Mouse (Mus musculus) MEL-GATA-1-ER (cell line): ENCODE measurements around the gene Chmp2b.

Source experiments
- DNase-seq: peaks from one replicate; pipeline ENCODE4 v3.0.0-alpha.2; 2012; ENCODE audit warnings: low read depth; ENCODE audit errors: extremely low read depth

Gene Chmp2b

DNA sequence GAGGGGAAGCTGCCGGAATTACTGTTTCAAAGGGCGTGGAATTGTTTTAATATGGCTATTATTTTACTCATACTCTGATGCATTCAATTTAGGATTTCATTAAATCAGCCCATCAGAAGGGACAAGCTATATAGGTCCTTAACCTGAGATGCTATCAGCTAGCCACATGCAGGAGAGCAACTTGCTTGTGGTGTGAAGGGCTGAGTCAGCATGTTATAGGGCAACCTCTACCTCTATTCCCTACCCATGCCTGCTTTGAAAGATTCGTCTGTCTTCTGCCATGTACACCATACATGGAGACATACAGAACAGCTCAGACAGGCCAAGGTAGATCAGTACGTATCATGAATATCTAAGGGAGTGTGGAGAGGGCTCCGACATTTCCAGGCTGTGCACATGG, 35.8 kb downstream of the Chmp2b start:
- no peak for DNase-seq

DNA sequence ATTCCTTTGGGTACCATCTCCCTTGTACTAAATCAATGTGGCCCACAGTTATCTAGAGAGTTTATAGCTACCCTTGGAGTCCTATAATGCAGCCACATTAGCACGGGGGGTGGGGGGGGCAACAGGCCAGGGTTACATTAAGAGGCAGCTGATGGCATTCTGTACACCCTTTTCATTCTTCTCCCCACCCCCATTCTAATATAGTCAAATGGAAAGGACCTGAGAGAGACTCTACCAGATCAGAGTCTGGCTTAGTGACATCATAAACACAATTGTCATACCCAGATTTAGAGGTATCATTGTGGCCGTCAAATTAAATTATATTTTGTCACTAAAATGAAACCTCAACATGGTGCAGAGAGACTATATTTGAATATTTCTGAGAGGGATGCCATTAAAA, 36.5 kb downstream of the Chmp2b start:
- DNase-seq, result no peak

DNA sequence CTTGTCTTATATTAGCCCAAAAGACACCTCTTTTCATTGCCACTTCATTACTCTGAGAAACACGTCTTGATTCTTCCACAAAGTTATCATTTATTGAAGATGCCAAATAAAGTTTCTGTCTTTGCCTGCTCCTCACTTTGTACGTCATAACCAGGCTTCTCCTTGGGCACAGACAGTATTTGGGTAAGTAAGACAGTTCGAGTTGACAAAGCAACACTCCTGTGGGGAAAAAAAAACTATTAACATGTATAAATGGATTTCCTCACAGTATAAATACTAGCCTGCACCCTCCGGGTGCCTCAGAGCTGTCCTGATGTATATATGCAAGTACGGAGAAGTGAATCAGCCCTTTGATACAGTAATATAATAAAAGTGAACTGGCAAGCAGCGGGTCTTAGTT, 42.3 kb downstream of the Chmp2b start, which contains the start of gene Pou1f1:
Gene Pou1f1 (plus strand): TSS at position 301 of the 400 bp plus-strand sequence.
- DNase-seq, result no peak

DNA sequence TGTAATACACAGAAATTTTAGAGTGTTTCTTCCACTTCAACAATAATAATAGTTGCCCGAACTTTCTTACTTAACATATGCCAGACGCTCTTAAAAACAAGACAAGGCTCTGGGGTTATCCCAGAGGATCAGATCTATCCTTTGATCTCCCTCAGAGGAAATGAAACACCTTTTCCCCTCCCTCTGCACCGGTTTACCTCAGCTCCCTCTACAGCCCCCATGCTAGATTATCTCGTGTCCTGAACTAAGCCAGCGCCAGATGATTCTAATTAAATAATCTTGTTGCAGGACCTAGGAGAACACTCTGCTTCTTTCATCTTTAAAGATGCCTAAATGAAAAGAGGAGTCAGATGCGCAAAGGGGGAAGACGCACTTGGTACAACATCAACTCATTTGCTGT, 48.3 kb downstream of the Chmp2b start:
- DNase-seq, result no peak

DNA sequence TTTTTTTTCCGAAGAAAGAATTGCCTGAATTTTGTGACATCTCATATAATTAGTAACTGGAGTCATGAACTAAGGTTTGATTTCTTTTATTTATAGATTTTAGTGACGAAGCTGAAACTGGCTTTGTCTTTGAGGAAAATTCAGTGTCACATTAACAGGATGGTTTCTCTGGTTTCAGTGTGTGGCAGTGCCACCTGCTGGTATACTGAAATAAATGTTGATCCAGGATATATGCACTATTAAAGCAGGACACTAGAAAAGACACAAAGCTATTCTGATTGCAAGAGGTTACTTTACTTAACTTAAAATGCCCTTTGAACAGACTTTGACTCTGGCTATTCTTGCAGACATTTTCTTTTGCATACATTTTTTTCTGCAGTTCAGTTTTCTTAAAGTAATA, 65.5 kb downstream of the Chmp2b start:
- DNase-seq, result peak; percentile 14

DNA sequence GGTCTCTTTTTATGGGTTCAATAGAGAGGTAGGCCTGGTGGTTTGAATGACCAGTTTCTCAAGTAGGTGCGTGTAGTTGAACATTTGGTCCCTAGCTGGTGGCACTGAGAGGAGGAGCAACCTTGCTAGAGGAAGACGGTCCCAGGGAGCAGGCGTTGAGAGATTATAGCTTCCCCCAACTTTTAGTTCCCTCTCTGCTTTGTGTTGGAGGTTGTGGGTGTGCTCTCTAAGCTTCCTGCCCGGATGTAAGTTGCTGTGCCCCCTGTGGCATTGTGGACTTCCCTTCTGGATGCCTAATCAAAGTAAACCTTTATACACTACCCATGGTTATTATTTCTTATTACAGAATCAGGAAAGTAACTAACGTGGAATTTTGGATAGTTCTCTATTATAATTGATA, 66.5 kb downstream of the Chmp2b start:
- no peak for DNase-seq
